29 mouse cellular contexts compared by ENCODE assay signal in genomic region chr13:35517692-35518091, GRCm38 (mm10).
A peak's percentile ranks its signal among the peaks of the same experiment; 100 is the strongest.
DNase-seq lines count a peak whose midpoint lies in the region; ATAC-seq and TF ChIP-seq lines count a peak whose summit lies in the region.
"Had no signal": no experiment of that assay in that cellular context is flagged by ENCODE, and none has a peak within 500 bp of the region (broad histone marks: within the 10 kb centered on the region; RNA-seq: fewer than 3 reads in every experiment).

No protein-coding gene starts in this region.

- no peak overlapping the region for H3K4me2 ChIP-seq in lung, postnatal 0 days (replicated peaks; ENCODE audit: low read depth, low read length)
- H3K4me2 ChIP-seq: embryonic facial prominence, embryonic 15.5 days; forebrain, embryonic 12.5 days; hindbrain, embryonic 15.5 days; limb, embryonic 15.5 days; liver, embryonic 13.5 days; midbrain, embryonic 15.5 days; neural tube, embryonic 15.5 days had no signal

- TF ChIP-seq CTCF in lung, postnatal 0 days (IDR thresholded peaks at IDR 0.05) = no peak

- ATAC-seq in cerebellum, adult (ENCODE audit: insufficient number of reproducible peaks, low FRiP score, low TSS enrichment) = peak; percentile 74
- ATAC-seq in lung, postnatal 0 days = peak; percentile 54
- no peak for ATAC-seq in activated CD4-positive, CD25-positive, alpha-beta regulatory T cell, adult 4 months
- ATAC-seq in inflammation-experienced regulatory T-cells, adult 6 months = no peak
- ATAC-seq: forebrain, postnatal 0 days; midbrain, embryonic 15.5 days had no signal

- H3K4me1 ChIP-seq in lung, postnatal 0 days (ENCODE audit: insufficient read depth, low read depth, low read length) = no peaks in the 10 kb centered on the region
- H3K4me1 ChIP-seq: embryonic facial prominence, embryonic 10.5 days; embryonic facial prominence, embryonic 15.5 days; forebrain, embryonic 12.5 days; hindbrain, embryonic 10.5 days; hindbrain, embryonic 15.5 days; limb, embryonic 10.5 days; limb, embryonic 15.5 days; liver, embryonic 13.5 days; midbrain, embryonic 10.5 days; midbrain, embryonic 15.5 days; neural tube, embryonic 15.5 days had no signal

- H3K27me3 ChIP-seq in lung, postnatal 0 days (replicated peaks; ENCODE audit: insufficient read depth, low read length) = no peaks in the 10 kb centered on the region
- H3K27me3 ChIP-seq: CH12.LX; embryonic facial prominence, embryonic 15.5 days; forebrain, embryonic 12.5 days; hindbrain, embryonic 15.5 days; limb, embryonic 15.5 days; liver, embryonic 13.5 days; midbrain, embryonic 15.5 days; neural tube, embryonic 15.5 days had no signal

- H3K27ac ChIP-seq in lung, postnatal 0 days (ENCODE audit: low read length) = no peak overlapping the region
- H3K27ac ChIP-seq: embryonic facial prominence, embryonic 10.5 days; embryonic facial prominence, embryonic 15.5 days; forebrain, embryonic 12.5 days; hindbrain, embryonic 10.5 days; hindbrain, embryonic 15.5 days; limb, embryonic 10.5 days; limb, embryonic 15.5 days; liver, embryonic 13.5 days; midbrain, embryonic 10.5 days; midbrain, embryonic 15.5 days; neural tube, embryonic 15.5 days had no signal

- DNase-seq in cerebellum, adult 9-10 months = no peak
- peak; percentile 25 to 27 for DNase-seq in cerebellum, postnatal 36 days
- DNase-seq in cerebellum, postnatal 4 days (ENCODE audit: low spot score in 2 of 2) = no peak
- peak; percentile 11 for DNase-seq in lung, postnatal 0 days (ENCODE audit: low spot score)
- no peak for DNase-seq in lung, postnatal 14 days
- DNase-seq: adrenal gland, postnatal 14 days; forebrain, postnatal 0 days; heart, postnatal 14 days; kidney, postnatal 14 days; layer of hippocampus, adult 9-11 months; liver, embryonic 13.5 days; retina, postnatal 1 day; right cerebral cortex, postnatal 14 days; thymus, adult 2 months; thymus, postnatal 36 days had no signal

- WGBS in lung, postnatal 0 days = 72% methylated on average over 3 of the region's 3 CpGs

- no peaks in the 10 kb centered on the region for H3K36me3 ChIP-seq in lung, postnatal 0 days (ENCODE audit: insufficient read depth, low read length)
- H3K36me3 ChIP-seq: embryonic facial prominence, embryonic 10.5 days; embryonic facial prominence, embryonic 15.5 days; forebrain, embryonic 12.5 days; hindbrain, embryonic 10.5 days; hindbrain, embryonic 15.5 days; limb, embryonic 10.5 days; limb, embryonic 15.5 days; liver, embryonic 13.5 days; midbrain, embryonic 10.5 days; midbrain, embryonic 15.5 days; neural tube, embryonic 15.5 days had no signal

- TF ChIP-seq EP300 in lung, postnatal 0 days (IDR thresholded peaks at IDR 0.05) = no peak

- H3K4me3 ChIP-seq in lung, postnatal 0 days (ENCODE audit: low read depth, low read length) = no peak overlapping the region
- H3K4me3 ChIP-seq: embryonic facial prominence, embryonic 10.5 days; embryonic facial prominence, embryonic 15.5 days; forebrain, embryonic 12.5 days; hindbrain, embryonic 10.5 days; hindbrain, embryonic 15.5 days; limb, embryonic 10.5 days; limb, embryonic 15.5 days; liver, embryonic 13.5 days; midbrain, embryonic 10.5 days; midbrain, embryonic 15.5 days; neural tube, embryonic 15.5 days had no signal

- H3K9ac ChIP-seq in lung, postnatal 0 days (replicated peaks; ENCODE audit: low read depth) = no peak overlapping the region
- H3K9ac ChIP-seq: embryonic facial prominence, embryonic 15.5 days; forebrain, embryonic 12.5 days; forebrain, postnatal 0 days; hindbrain, embryonic 15.5 days; limb, embryonic 15.5 days; liver, embryonic 13.5 days; midbrain, embryonic 15.5 days; neural tube, embryonic 15.5 days had no signal

- no peaks in the 10 kb centered on the region for H3K9me3 ChIP-seq in lung, postnatal 0 days (ENCODE audit: low read length)
- H3K9me3 ChIP-seq: embryonic facial prominence, embryonic 10.5 days; embryonic facial prominence, embryonic 15.5 days; forebrain, embryonic 12.5 days; hindbrain, embryonic 10.5 days; hindbrain, embryonic 15.5 days; limb, embryonic 10.5 days; limb, embryonic 15.5 days; liver, embryonic 13.5 days; midbrain, embryonic 10.5 days; midbrain, embryonic 15.5 days; neural tube, embryonic 15.5 days had no signal

Comparison
In these comparisons a context has a peak if more than half of its experiments do, and no peak if none do; other contexts are left out.
1. DNase-seq: peak in cerebellum, postnatal 36 days (2 of 2) and lung, postnatal 0 days (single experiment); none in cerebellum, adult 9-10 months (single experiment), cerebellum, postnatal 4 days (0 of 2) and lung, postnatal 14 days (single experiment).
2. ATAC-seq: peak in cerebellum, adult (single experiment) and lung, postnatal 0 days (single experiment); none in activated CD4-positive, CD25-positive, alpha-beta regulatory T cell, adult 4 months (single experiment) and inflammation-experienced regulatory T-cells, adult 6 months (single experiment).